Mouse (Mus musculus) v-Abl transformed pro-B cells (cell line): Measurements from ENCODE around the gene Recql.

Experiments
- in situ Hi-C, 2 experiments: fragments of 400-800 bp; cut with MboI; formaldehyde crosslinking; loops; one replicate each; pipeline ENCODE4 v1.15.1; 2025; ENCODE audit not compliant: unreplicated experiment in 2 of 2

Recql gene

DNA sequence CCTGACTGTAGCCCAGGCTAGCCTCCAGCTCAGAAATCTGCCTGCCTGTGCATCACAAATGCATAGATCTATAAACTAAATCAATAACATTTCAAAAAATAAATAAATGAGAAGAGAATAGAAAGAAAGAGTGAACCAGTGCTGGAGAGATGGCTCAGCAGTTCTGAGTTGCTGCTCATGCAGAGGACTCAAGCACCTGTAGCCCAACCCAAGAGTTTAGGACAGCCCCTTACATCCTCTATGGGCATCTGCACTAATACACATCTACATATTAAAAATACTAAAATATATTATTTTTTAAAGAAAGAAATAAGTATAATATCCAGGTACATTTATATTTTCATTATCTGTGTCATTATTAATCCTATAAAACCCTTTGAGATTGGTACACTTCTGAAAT lies 81.8 kb downstream of the Recql start:
- in situ Hi-C loops, result no loop called here
